Comparison of ENCODE assay signal across 16 mouse cellular contexts in genomic region chr3:98389305-98389704, GRCm38 (mm10). TPM values are rescaled to one million over a fixed set of nuclear protein-coding genes. Genes with fewer than 3 reads are reported as not detected.
DNase-seq lines count a peak whose midpoint lies in the region; ATAC-seq and TF ChIP-seq lines count a peak whose summit lies in the region.
"Had no signal": no experiment of that assay in that cellular context is flagged by ENCODE, and none has a peak within 500 bp of the region (broad histone marks: within the 10 kb centered on the region; RNA-seq: fewer than 3 reads in every experiment).

No protein-coding gene starts in this region.

- H3K4me3 ChIP-seq in forebrain, embryonic 14.5 days (ENCODE audit: low read depth, low read length) = no peak overlapping the region
- no peak overlapping the region for H3K4me3 ChIP-seq in forebrain, embryonic 10.5 days
- no peak overlapping the region for H3K4me3 ChIP-seq in kidney, adult 2 months (ENCODE audit: insufficient read depth, low read depth, low read length)
- H3K4me3 ChIP-seq in MEL (ENCODE audit: control insufficient read depth in 1 of 2, insufficient read depth in 1 of 2, low read depth in 2 of 2, low read length in 2 of 2) = no peak overlapping the region
- H3K4me3 ChIP-seq: embryonic facial prominence, embryonic 13.5 days; heart, embryonic 12.5 days had no signal

- H3K9ac ChIP-seq in forebrain, embryonic 14.5 days (ENCODE audit: low read length) = no peak overlapping the region
- no peak overlapping the region for H3K9ac ChIP-seq in MEL (ENCODE audit: control insufficient read depth, low read depth, low read length, poor library complexity, severe bottlenecking)
- H3K9ac ChIP-seq: embryonic facial prominence, embryonic 13.5 days; heart, embryonic 12.5 days; liver, postnatal 0 days had no signal

- H3K27ac ChIP-seq in forebrain, embryonic 14.5 days (ENCODE audit: low read depth, low read length) = no peak overlapping the region
- H3K27ac ChIP-seq in forebrain, embryonic 10.5 days = no peak overlapping the region
- no peak overlapping the region for H3K27ac ChIP-seq in kidney, adult 2 months (ENCODE audit: insufficient read depth, low read depth, low read length)
- H3K27ac ChIP-seq in MEL (ENCODE audit: control insufficient read depth, low read depth, low read length) = no peak overlapping the region
- H3K27ac ChIP-seq: embryonic facial prominence, embryonic 13.5 days had no signal

- TF ChIP-seq CTCF in kidney, adult 2 months (conservative IDR thresholded peaks at IDR 0.05; ENCODE audit: insufficient read depth, insufficient read length, low read depth, low read length) = no peak
- no peak for TF ChIP-seq CTCF in MEL (IDR thresholded peaks at IDR 0.05 in 2 of 3, conservative IDR thresholded peaks at IDR 0.05 in 1 of 3; ENCODE audit: control insufficient read depth in 1 of 3, insufficient read depth in 1 of 3, low read depth in 2 of 3, low read length in 3 of 3, poor library complexity in 1 of 3, severe bottlenecking in 1 of 3)

- no peak for TF ChIP-seq RAD21 in MEL (IDR thresholded peaks at IDR 0.05; ENCODE audit: low read depth, low read length)

- WGBS in forebrain, embryonic 14.5 days = 53% methylated on average over 3 of the region's 3 CpGs
- 66% methylated on average over 3 of the region's 3 CpGs for WGBS in forebrain, embryonic 10.5 days
- 36% methylated on average over 3 of the region's 3 CpGs for WGBS in kidney, adult 2 months

- DNase-seq in cerebellum, adult 11 months = no peak
- peak; percentile 33 for DNase-seq in forebrain, embryonic 14.5 days (ENCODE audit: low spot score)
- DNase-seq in forebrain, embryonic 10.5 days (ENCODE audit: extremely low spot score, low spot score) = no peak
- DNase-seq in kidney, adult 11 months = peak; percentile 2
- DNase-seq in kidney, adult 2 months = no peak
- no peak for DNase-seq in MEL (ENCODE audit: low read depth, low spot score)
- no peak for DNase-seq in yolk sac, embryonic 10.5 days (ENCODE audit: low spot score)
- DNase-seq: adrenal gland, postnatal 25 days; gastrocnemius, postnatal 14 days; kidney, postnatal 10 days; liver, postnatal 0 days; thymus, postnatal 36 days had no signal

- H3K79me2 ChIP-seq in MEL (ENCODE audit: control insufficient read depth, insufficient read depth, low read length, poor library complexity) = no peaks in the 10 kb centered on the region

- no peaks in the 10 kb centered on the region for H3K9me3 ChIP-seq in forebrain, embryonic 14.5 days (replicated peaks; ENCODE audit: control insufficient read depth, low read length)
- H3K9me3 ChIP-seq in forebrain, embryonic 10.5 days = no peaks in the 10 kb centered on the region
- H3K9me3 ChIP-seq in MEL (replicated peaks; ENCODE audit: insufficient read depth, low read length) = no peaks in the 10 kb centered on the region
- H3K9me3 ChIP-seq: embryonic facial prominence, embryonic 13.5 days; heart, embryonic 12.5 days had no signal

- TF ChIP-seq EP300 in MEL (IDR thresholded peaks at IDR 0.05; ENCODE audit: low read depth in 1 of 2, low read length in 2 of 2) = no peak

- H3K27me3 ChIP-seq in forebrain, embryonic 14.5 days (replicated peaks; ENCODE audit: control insufficient read depth, insufficient read depth, low read length) = no peaks in the 10 kb centered on the region
- no peaks in the 10 kb centered on the region for H3K27me3 ChIP-seq in forebrain, embryonic 10.5 days (ENCODE audit: poor library complexity, severe bottlenecking)
- no peaks in the 10 kb centered on the region for H3K27me3 ChIP-seq in kidney, adult 2 months (replicated peaks; ENCODE audit: control insufficient read depth, insufficient read depth, low read length)
- H3K27me3 ChIP-seq in MEL (ENCODE audit: control insufficient read depth in 1 of 2, insufficient read depth in 2 of 2, low read length in 2 of 2) = peaks cover 0 to 7% of the 10 kb centered on the region in 2 experiments; a peak in 2 of 4 replicates
- H3K27me3 ChIP-seq: embryonic facial prominence, embryonic 13.5 days; heart, embryonic 12.5 days had no signal

- H3K4me1 ChIP-seq in forebrain, embryonic 14.5 days (ENCODE audit: control insufficient read depth, insufficient read depth, low read length) = no peaks in the 10 kb centered on the region; the same call in 1 of the 2 replicates
- H3K4me1 ChIP-seq in forebrain, embryonic 10.5 days = peaks cover 8% of the 10 kb centered on the region
- peaks cover 18% of the 10 kb centered on the region; the same call in 1 of the 2 replicates for H3K4me1 ChIP-seq in kidney, adult 2 months (ENCODE audit: control insufficient read depth, insufficient read depth, low read length)
- peaks cover 0 to 3% of the 10 kb centered on the region in 2 experiments; a peak in 2 of 4 replicates for H3K4me1 ChIP-seq in MEL (ENCODE audit: control insufficient read depth in 1 of 2, insufficient read depth in 2 of 2, low read length in 2 of 2)

- no peak for TF ChIP-seq POLR2A in kidney, adult 2 months (IDR thresholded peaks at IDR 0.05; ENCODE audit: low read depth, low read length)
- TF ChIP-seq POLR2A in MEL (IDR thresholded peaks at IDR 0.05; ENCODE audit: control insufficient read depth in 1 of 2, insufficient read depth in 1 of 2, low read depth in 1 of 2, low read length in 2 of 2, poor library complexity in 1 of 2) = no peak

- no peak overlapping the region for H3K4me2 ChIP-seq in forebrain, embryonic 14.5 days (ENCODE audit: low read length)
- H3K4me2 ChIP-seq: embryonic facial prominence, embryonic 13.5 days had no signal

- peak; percentile 89 for ATAC-seq in cerebellum, adult (ENCODE audit: insufficient number of reproducible peaks, low FRiP score, low TSS enrichment)
- no peak for ATAC-seq in forebrain, embryonic 14.5 days
- ATAC-seq: activated CD4-positive, CD25-positive, alpha-beta regulatory T cell, adult 4 months; liver, postnatal 0 days had no signal

- no peaks in the 10 kb centered on the region for H3K36me3 ChIP-seq in forebrain, embryonic 14.5 days (ENCODE audit: control insufficient read depth, insufficient read depth, low read length)
- no peaks in the 10 kb centered on the region for H3K36me3 ChIP-seq in forebrain, embryonic 10.5 days (replicated peaks)
- no peaks in the 10 kb centered on the region for H3K36me3 ChIP-seq in kidney, adult 2 months (ENCODE audit: control insufficient read depth, insufficient read depth, low read length)
- H3K36me3 ChIP-seq in MEL (ENCODE audit: control insufficient read depth in 1 of 2, insufficient read depth in 2 of 2, low read length in 2 of 2) = no peaks in the 10 kb centered on the region
- H3K36me3 ChIP-seq: embryonic facial prominence, embryonic 13.5 days; heart, embryonic 12.5 days had no signal

TF ChIP-seq in MEL, 35 proteins besides CTCF, POLR2A, EP300 and RAD21:
- no peak for TF ChIP-seq MAFK (IDR thresholded peaks at IDR 0.05; ENCODE audit: borderline replicate concordance, low read depth, low read length)
- peak; percentile 41; the same call in 1 of the 2 replicates for TF ChIP-seq HCFC1 (IDR thresholded peaks at IDR 0.05; ENCODE audit: low read depth, low read length)

RNA-seq across cellular contexts. Expression of gene Zfp697, which starts 7.0 kb away (rescaled TPM):
- polyA plus RNA-seq in forebrain, embryonic 14.5 days (2014; fragmentation: Nextera tagmentation; extraction: Ambion mirVana) = 16.0 and 17.3 TPM in 2 replicates
- polyA plus RNA-seq in forebrain, embryonic 10.5 days (2016; fragmentation: Nextera tagmentation; extraction: Ambion mirVana) = 7.1 and 7.5 TPM in 2 replicates
- polyA plus RNA-seq in kidney, adult 2 months (2012; rRNA removed) = 14.7 and 16.2 TPM in 2 replicates
- total RNA-seq in MEL (2012; rRNA removed) = 0.03 and 0.04 TPM in 2 replicates
- polyA plus RNA-seq in MEL (2012; ENCODE audit: insufficient read depth in 1 of 2, insufficient read length in 2 of 2, low read depth in 1 of 2, low replicate concordance in 2 of 2, missing spikeins in 1 of 2) = not detected

RNA-seq across cellular contexts. Expression of gene Phgdh, which starts 49.5 kb away (rescaled TPM):
- polyA plus RNA-seq in forebrain, embryonic 14.5 days (2014; fragmentation: Nextera tagmentation; extraction: Ambion mirVana) = 215 and 245 TPM in 2 replicates
- polyA plus RNA-seq in forebrain, embryonic 10.5 days (2016; fragmentation: Nextera tagmentation; extraction: Ambion mirVana) = 402 and 436 TPM in 2 replicates
- 47.1 and 54.5 TPM in 2 replicates for polyA plus RNA-seq in kidney, adult 2 months (2012; rRNA removed)
- 247 and 310 TPM in 2 replicates for total RNA-seq in MEL (2012; rRNA removed)
- polyA plus RNA-seq in MEL (2012; ENCODE audit: insufficient read depth in 1 of 2, insufficient read length in 2 of 2, low read depth in 1 of 2, low replicate concordance in 2 of 2, missing spikeins in 1 of 2) = 100 to 1,000 TPM in 1 of 2 experiments, not detected in 1; 303 TPM

Comparison
In these comparisons a context has a peak if more than half of its experiments do, and no peak if none do; other contexts are left out.
1. DNase-seq: peak in forebrain, embryonic 14.5 days (single experiment) and kidney, adult 11 months (single experiment); none in cerebellum, adult 11 months (single experiment), forebrain, embryonic 10.5 days (single experiment), kidney, adult 2 months (single experiment), MEL (single experiment) and yolk sac, embryonic 10.5 days (single experiment).